ENCODE assay signal across 1 mouse cellular context in the genomic region with DNA sequence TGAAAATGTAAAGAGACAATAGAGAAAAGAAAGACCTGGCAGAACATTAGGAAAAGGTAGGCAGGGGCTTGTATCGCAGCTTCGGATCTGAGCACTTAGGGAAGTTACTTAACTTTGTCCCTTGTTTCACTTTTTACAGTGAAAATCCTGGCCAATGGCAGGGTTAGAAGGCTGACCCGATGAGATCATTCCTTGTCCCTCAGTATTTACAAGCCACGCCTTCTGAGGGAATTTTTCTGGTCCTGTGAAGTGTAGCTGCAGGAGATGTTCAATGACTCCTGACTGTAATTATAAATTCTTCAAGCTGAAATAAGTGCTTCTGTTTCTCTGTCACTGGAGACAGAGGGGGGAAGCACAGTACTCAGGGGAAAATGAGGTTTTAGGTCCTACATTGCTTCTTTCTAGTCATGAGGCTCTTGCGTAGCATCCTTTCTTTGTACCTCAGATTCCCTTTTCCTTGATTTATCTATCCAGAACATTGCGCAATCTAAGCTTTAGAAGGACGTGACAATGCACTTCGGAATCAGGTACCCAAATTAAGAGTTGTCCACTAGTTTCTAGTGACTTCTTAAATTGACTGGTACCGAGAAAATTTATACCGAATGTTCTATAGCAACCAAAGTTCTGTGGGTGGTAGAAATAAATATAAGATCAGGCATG.
TF ChIP-seq lines count a peak whose summit lies in the region.

No protein-coding gene starts in this region.

TF ChIP-seq in myocyte, 11 proteins besides CTCF, POLR2A, EP300 and RAD21 (continued from another document):
- TF ChIP-seq MYOD1 (IDR thresholded peaks at IDR 0.05; ENCODE audit: control insufficient read depth in 1 of 3, insufficient read length in 2 of 3, low read depth in 2 of 3) (no peak), TCF3 (IDR thresholded peaks at IDR 0.05; ENCODE audit: insufficient read length, low read depth) (no peak), SRF (IDR thresholded peaks at IDR 0.05; ENCODE audit: control insufficient read depth, insufficient read length, low read depth) (no peak), REST (IDR thresholded peaks at IDR 0.05; ENCODE audit: insufficient read depth, insufficient read length) (no peak), TCF12 (IDR thresholded peaks at IDR 0.05; ENCODE audit: insufficient read depth, poor library complexity, severe bottlenecking) (no peak)
